Mouse (Mus musculus): ENCODE measurements around the gene Cib2.

The Cib2 gene

DNA sequence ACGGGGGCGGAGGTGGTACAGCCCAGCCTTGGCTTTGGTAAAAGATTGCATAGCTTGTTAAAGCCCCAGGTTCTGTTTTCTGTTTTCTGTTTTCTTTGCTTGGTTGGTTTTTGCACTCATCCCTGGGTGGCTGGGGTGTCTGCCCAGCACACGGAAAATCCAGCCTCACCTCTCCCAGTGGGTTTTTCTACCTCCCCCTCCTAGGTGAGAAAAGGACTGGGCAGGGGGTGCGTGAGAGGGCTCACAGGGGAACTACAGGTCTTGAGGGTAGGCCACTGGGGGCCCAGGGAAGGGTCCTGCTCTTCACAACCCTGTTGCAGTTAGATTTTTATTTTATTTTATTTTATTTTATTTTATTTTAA is 15.1 kb downstream of the Cib2 start:
- DNase-seq (ENCODE audit: low read depth), result no peak

DNA sequence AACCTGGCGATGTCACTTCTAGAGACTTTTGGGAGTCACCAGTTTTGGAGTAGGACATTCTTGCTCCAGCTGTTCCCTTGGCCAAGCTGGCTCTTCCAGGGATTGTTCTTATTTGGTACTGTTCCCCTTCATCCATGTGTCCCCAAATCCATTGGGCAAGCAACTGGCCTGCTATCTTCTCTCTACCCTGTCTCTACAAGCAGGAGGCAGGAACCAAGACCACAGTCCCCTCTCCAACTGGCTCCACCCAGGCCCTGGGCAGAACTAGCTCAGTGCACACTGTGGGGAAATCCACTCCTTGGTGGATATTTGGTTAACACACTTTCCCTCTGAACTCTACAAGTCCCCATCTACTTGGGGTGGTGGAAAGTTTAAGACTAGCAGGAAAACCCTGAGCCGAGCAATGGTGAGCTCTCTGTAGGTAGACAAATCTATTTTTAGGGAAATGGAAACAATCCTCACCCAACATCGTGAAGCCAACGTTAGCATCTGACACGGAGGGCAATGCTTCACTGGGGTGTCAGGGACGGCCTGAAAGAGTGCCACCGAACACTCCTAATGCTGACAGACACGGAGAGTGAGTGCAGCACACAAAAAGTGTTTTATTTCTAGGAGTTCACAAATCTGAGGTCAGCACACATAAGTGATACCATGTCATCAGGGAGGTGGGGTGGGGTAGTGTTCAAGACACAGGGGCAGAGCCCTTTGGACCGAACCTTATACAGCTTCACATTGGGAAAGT is 15.6 kb downstream of the Cib2 start:
- DNase-seq (ENCODE audit: low read depth), result no peak

DNA sequence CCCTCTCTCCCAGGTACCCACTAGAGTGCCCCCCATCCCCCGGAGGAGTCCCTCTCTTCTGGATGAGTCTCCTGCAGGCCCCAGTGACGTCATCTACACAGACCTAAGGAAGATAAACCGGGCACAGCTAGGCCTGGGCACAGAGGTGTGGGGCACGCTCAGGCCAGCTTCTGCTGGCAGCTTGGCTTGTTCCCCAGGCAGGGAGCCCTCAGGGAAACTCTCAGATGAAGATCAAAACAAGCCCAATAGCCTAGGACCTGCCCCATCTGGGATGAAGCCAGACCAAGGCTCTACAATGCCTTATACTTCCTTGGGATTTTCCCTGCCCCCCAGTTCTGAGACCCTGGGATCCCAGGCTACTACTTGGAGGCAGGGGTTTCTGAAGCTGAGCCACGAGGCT is 19.2 kb downstream of the Cib2 start:
- DNase-seq (ENCODE audit: low read depth), result no peak

DNA sequence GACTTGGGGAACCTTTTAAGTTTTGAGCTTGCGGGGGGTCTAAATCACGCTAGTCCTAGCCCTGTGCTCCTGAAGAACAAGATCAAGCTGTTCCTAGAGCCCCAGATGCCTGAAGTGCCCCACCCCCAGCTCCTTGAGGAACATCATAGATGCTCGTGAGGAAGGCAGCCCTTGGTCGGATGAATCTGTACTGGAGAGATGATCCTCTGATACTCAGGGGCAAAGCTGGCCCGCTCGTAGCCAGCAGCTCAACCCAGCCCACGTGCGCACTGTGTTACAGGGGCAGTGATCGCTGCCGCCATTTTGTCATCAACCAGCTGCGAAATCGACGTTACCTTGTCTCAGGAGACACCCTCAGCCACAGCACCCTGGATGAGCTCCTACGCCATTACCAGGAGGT is 21.3 kb downstream of the Cib2 start, which contains the start of gene Sh2d7:
Gene Sh2d7 (plus strand): TSS at position 301 of the 400 bp plus-strand sequence.
- no peak for DNase-seq (ENCODE audit: low read depth)

DNA sequence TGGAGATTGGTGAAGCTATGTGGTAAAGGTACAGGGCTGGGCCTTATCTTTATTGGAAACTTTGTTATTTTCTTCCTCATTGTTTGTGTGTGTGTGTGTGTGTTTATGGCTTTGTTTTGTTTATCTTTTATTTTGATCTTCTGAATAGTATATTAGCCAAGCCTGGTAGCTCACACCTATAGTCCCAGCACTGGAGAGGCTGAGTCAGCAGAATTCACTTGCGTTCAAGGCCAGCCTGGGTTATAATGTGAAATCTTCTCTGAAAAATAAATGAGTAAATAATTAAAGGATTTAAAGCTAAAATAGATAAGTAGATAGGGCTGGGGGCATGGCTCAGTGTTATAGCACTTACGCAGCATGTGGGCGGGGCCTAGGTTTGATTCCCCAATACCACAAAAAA is 21.8 kb downstream of the Cib2 start:
- DNase-seq (ENCODE audit: low read depth), result no peak

DNA sequence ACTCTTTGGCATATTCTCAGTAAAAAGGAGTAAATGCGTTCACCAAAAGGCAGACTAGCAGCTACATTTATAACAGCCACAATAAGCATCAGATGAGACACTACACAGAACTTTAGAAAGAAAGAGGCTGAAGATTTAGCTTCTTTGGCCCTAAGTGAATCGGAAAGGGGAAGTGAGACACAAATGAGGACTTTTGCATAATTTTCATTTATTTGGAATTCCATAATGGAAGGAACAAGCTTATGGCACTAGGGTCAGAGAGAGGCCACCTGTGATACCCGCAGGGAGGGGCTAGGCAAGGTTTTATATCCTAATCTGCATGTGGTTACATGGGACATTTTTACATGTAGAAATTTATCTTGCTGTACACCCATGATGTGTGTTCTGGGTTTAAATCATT is 22.5 kb downstream of the Cib2 start:
- no peak for DNase-seq (ENCODE audit: low read depth)

DNA sequence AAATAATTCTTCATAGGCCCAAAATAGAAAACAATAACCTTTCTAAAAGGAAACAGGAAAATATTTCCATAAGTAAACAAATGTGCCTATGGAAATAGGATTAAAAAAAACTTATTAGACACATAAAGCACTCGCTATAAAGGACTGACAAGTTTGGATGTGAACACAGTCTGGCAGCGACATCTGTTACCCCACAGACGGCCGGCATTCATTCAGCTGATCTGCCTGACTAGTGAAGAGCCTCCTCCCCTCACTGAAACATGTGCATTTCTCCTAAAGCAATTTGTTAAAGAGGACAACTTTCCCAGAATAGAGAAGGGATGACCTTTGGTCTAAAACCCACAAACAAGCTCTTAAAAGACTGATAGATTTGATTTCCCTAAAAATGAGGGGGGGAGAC is 23.0 kb downstream of the Cib2 start:
- DNase-seq (ENCODE audit: low read depth), result no peak

DNA sequence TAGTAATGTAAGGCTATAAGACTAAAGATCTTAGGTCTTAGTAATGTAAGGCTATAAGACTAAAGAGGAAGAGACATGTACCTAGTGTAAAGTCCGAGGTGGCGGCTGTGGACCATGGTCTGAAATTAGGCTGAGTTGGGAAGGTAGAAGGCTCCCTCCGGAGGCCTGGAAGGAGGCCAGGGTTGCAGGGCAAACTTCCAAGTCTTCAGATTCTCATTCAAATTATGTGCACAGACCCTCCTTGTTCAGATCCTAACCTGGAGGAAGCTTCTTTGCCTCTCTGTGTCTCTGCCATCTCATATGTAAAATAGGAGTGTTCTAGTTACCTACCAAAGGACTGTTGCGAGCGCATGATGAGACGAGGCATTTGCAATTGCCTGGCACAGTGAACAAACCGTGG is 23.8 kb downstream of the Cib2 start:
- no peak for DNase-seq (ENCODE audit: low read depth)

DNA sequence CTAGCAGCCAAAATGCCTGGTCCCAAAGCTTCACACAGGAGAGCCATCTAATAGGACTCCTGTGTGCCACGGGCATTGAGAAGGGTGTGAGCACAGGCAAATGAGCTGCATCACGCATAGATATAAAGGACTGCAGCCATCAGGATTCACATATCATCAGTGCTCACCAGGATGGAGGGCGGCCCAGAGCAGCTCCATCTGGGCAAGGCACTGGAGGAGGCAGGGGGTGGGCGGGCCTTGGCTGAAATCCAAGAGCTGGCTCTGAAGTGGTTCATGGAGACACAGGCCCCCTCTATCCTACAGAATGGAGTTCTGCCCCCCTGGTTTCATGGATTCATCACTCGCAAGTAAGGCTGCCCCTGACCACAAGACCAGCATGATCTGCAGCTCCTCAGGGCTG is 26.0 kb downstream of the Cib2 start:
- no peak for DNase-seq (ENCODE audit: low read depth)

DNA sequence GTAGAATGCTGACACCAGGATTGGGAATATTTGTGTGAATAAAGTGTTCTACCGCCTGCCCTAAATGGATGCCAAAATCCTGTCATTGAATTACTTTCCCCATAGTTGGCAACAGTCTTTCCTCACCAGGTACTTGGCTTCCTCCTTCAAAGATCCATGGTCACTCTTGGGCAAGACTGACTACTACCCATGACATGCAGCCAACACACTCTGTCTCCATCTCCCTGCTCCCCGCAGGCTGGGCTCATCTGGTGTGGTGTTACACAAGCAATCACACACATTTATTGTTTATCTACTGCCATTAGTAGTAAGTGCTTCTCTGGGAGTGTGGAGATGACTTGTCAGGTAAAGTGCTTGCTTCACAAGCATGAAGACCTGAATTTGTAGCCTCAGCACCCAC is 27.1 kb downstream of the Cib2 start:
- DNase-seq (ENCODE audit: low read depth), result no peak

DNA sequence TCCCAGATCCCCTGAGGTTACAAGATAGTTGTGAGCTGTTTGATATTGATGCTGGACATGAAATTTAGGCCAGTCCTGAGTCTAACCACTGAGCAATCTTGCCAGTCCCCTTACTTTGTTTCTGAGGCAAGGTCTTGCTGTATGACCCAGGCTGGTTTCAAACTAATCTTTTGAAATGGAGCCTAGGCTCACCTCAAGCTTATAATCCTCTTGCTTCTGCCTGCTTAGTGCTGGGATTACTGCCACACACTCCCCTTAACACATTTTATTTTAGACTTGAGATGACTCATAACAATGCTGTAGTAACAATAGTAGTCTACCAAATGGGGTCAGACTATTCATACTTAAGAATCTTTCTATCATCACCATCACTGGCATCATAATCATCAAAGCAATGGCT is 28.6 kb downstream of the Cib2 start:
- no peak for DNase-seq (ENCODE audit: low read depth)

DNA sequence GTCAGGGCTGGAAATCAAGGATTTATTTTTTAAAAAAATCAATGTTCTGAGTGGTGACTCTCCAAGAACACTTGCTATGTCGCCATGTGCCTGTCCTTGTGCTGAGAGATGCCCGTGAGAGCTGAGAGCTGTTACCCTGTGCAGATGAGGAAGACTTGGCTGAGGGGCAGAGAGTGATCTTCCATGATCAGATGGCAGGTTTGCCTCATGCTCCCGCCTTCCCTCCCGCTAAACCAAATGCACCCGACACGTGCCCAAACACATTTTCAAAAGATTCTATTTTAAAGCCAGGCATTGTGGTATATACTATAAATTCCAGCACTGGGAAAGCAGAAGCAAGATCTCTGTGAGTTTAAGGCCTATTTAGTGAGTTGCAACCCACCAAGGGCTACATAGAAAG is 29.2 kb downstream of the Cib2 start:
- DNase-seq (ENCODE audit: low read depth), result no peak

DNA sequence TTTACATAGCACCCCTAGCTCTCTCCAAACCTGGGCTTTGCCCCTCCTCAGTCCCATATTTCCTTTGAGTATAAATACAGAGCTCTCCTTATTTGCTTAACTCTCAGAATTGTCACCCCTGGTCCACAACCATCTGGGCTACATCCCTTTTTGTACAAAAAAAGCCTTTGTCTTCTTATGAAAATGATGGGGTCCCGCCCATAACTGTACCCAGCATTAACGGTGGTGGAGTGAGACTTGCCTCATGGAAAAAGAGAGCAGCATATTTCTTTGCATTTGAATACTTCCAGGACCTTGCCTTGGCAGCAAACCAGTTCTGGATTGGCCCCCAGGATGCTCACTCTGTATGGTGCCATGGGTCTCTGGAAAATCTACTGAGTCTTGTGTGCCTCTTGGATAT is 30.1 kb downstream of the Cib2 start:
- no peak for DNase-seq (ENCODE audit: low read depth)

DNA sequence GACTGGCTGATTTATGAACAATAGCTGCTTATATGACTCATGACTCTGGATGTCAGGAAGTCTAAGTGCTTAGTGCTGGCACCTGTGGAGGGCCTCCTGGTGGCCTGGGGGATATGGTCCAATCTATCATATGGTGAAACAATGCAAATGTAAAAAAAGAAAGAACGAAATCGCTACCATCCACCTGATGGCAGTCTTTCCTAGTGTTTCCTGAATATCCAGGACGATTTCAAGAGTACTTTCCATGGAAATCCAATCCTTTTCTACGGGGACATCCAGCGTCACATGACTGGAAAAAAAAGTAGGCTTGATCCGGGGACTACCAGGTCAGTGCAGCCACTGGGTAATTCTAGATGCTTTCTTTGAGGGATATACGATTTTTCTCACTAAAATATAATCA is 32.3 kb downstream of the Cib2 start:
- no peak for DNase-seq (ENCODE audit: low read depth)

DNA sequence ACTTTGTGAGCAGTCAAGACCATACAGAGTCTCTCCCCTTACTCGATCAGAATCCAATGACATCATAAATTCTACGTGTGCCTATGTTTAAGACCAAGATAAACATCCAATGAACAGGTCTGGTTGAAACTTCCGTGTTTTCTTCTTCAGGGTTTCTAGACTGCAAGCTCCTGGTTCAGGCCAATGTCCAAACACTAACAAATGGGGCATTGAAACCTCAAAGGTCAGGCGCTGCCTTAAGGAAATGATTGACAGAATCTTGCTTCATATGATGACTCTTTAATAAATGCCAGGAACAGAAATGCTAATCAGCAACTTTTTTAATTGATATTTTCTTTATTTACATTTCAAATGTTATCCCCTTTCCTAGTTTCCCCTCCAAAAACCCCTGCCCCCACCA is 39.7 kb downstream of the Cib2 start:
- no peak for DNase-seq (ENCODE audit: low read depth)

DNA sequence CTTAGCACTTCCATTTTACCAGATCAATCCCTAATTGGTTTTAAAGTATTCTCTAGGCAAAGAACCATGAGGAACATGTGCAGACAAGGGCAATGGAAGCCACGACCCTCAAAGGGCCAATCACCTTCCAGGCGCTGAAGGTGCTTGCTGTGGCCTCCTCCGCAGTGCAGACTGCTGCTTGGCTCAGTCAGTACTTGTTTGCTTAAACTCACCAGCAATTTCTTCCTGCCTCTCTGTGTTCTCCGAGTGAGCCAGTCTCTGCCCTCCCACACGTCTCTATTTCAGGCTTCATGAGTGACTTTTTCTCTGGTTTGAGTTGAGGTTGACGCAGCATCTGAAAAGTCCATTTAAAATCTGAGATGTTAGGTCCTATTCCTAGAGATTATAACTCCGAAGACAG is 41.1 kb downstream of the Cib2 start:
- no peak for DNase-seq (ENCODE audit: low read depth)

DNA sequence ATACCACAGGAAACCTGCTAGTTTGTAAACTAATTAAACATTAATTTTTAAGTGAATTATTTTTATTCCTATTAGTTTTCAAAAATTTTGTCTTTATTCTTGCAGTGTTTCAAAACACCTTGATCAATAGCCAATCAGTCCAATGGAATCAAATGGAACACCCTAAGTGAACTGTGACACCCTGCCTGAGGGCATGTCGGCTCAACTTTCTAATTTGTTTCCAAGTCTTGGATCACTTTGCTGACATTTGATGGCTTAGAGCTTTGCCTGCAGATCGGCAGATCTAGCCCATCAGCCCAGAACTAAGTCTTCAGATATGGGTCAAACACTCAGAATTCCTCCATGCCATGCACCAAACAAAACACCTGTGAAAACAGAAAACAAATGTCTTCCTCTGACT is 44.0 kb downstream of the Cib2 start:
- DNase-seq (ENCODE audit: low read depth), result no peak

DNA sequence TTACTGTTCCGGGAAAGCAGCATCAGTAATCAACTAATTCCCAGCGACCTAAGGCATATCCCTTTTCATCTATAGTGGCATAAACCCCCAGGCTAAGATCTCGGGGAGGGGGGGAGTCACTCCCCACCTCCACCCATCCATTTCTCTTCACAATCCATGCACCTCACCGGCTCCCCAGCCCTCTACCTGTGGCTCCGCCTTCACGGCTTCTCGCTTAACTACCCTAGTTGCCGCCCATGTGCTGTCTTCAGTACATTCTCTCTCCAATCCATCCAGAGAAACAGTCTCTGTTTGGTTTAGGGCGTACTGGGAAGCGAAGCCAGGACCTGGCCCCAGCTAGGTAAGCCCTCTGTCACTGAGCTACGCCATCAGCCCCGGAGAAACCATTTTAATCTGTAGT is 57.1 kb downstream of the Cib2 start:
- DNase-seq (ENCODE audit: low read depth), result no peak

DNA sequence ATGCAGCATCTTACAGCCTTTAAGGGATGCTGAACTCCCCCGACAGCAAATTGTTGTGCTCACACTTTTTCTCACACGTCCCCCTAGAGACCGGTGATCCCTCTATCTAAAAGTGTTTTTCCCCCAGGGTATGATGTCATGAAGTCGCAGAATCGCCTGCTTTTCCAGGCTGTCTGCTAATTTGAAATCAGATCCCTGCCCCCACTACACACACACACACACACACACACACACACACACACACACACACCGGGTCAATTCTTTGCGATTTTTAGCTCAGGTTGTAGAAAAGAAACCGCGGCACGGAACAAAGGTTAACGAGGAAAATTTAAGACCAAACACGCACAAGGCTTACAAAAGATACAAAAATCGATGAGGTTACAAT is 57.9 kb downstream of the Cib2 start:
- DNase-seq (ENCODE audit: low read depth), result no peak

DNA sequence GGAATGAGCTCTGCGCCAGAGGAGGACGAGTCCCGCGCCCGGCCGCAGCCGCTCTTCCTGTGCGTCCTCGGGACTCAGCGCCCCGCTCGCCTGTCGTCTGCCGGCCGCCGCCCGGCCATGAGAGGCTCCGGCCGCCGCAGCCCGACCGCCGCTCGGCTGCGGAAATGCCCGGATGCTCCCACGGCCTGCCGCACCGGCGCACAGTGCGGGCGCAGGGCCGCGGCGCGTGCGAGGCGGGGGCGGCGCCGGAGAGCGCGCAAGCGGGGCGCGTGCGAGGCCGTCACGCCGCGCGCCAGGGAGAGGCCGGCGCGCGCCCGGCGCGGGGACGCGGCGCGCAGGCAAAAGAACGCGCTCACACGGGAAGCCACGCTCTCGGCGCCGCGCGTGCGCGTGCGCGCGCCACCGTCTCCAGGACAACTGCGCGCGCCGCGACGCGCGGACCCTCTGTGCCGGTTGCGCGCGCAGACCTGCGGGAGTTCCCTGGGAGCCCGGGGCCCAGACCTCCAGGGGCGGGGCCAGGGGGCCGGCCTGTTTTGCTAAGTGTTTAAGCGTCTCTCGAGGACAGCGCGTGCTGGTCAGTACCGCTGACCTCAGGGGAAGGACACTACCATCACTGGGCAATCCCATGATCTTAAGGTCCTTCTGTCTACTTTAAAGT is 58.4 kb downstream of the Cib2 start, which contains the start of gene Dmxl2:
Gene Dmxl2 (minus strand): TSS at position 174 of the 658 bp plus-strand sequence.
- peak; percentile 4 for DNase-seq (ENCODE audit: low read depth)

DNA sequence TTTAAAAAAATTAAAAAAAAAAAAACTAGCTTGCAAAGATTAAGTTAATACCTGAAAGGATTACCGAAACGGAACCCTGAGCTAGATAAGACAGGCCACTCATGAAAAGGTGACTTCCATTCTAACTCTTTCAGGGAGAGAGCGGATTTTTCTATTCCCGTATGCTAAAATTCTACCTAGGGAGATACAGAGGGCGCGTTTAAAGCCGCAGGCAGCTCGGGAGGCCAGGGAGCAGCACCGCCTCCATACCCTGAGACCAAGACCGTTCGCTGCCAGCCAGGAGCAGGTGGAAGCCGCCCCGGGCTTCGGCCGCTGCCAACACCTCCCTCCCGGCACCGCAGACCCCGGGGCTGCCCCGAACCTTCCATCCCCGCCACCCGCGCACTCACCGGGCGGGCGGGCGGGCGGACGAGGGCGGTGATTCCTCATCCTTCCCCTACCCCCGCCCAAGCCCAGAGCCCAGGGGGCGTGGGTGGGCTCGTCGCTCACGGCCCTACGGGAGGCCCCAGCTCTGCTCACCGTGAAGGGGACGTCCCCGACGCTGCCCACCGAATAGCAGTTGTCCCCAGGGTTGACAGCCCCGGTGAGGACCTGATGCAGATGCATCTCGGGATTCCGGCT is 59.1 kb downstream of the Cib2 start:
- no peak for DNase-seq (ENCODE audit: low read depth)

DNA sequence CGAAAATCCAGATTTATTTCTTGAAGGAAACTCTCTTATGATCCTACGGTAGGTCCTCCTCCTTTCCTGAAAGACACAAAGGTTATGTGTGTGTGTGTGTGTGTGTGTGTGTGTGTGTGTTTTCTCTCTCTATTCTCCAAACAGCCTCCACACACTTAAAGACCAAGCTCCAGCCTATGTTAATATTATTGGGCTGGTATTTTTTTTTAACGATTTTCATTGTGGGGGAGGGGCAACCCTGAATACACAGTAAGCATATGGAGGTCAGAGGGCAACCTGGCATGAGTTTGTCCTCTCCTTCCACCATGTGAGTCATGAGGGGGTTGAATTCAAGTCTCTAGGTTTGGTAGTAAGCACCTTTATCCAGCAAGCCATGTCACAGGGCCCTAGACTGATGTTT is 60.2 kb downstream of the Cib2 start:
- no peak for DNase-seq (ENCODE audit: low read depth)

DNA sequence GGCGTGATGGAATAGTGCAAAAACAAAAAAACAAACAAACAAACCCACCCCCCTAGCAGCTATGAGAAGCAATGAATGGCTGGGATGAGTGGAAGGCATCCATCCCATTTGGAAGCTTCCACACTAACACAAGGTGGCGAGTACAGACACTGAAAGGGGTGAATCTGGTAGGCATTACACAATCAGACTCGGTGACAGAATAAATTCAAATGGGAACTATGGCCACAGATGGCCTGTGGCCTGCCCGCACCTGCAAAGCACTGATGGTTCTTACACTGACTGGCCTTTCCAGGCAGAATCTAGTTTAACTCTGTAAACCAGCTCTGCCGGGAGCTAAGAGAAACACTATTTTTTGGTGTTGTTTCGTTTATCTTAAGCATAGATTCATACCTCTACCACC is 60.7 kb downstream of the Cib2 start:
- no peak for DNase-seq (ENCODE audit: low read depth)

Measured in naive thymus-derived CD4-positive, alpha-beta T cell, adult 2 months (primary cell).